Comparison of ENCODE assay signal across 9 mouse cellular contexts in genomic region chr11:102320686-102321005, GRCm38 (mm10). TPM values are rescaled to one million over a fixed set of nuclear protein-coding genes. Genes with fewer than 3 reads are reported as not detected.
DNase-seq lines count a peak whose midpoint lies in the region; ATAC-seq and TF ChIP-seq lines count a peak whose summit lies in the region.
"Had no signal": no experiment of that assay in that cellular context is flagged by ENCODE, and none has a peak within 500 bp of the region (broad histone marks: within the 10 kb centered on the region; RNA-seq: fewer than 3 reads in every experiment).

No protein-coding gene starts in this region.

- H3K4me3 ChIP-seq in cortical plate, adult 2 months (ENCODE audit: insufficient read depth, low read length) = peak overlapping the region; percentile 55
- H3K4me3 ChIP-seq in intestine, embryonic 16.5 days (ENCODE audit: low read length) = peak overlapping the region; percentile 99
- H3K4me3 ChIP-seq in limb, embryonic 14.5 days (replicated peaks; ENCODE audit: low read length) = peak overlapping the region; percentile 100
- peak overlapping the region; percentile 75 for H3K4me3 ChIP-seq in myocyte

- H3K4me1 ChIP-seq in cortical plate, adult 2 months (ENCODE audit: control insufficient read depth, insufficient read depth, low read length) = no peaks in the 10 kb centered on the region
- H3K4me1 ChIP-seq in intestine, embryonic 16.5 days (ENCODE audit: control insufficient read depth, insufficient read depth, low read length) = peaks cover 10% of the 10 kb centered on the region
- peaks cover 8% of the 10 kb centered on the region for H3K4me1 ChIP-seq in limb, embryonic 14.5 days (ENCODE audit: control insufficient read depth, insufficient read depth, low read length)

- no peaks in the 10 kb centered on the region for H3K27me3 ChIP-seq in intestine, embryonic 16.5 days (replicated peaks; ENCODE audit: control insufficient read depth, insufficient read depth, low read length)
- H3K27me3 ChIP-seq in limb, embryonic 14.5 days (ENCODE audit: control insufficient read depth, insufficient read depth, low read length) = no peaks in the 10 kb centered on the region
- H3K27me3 ChIP-seq in myocyte (ENCODE audit: control insufficient read depth, insufficient read depth, insufficient read length) = no peaks in the 10 kb centered on the region

- H3K79me2 ChIP-seq in myocyte (ENCODE audit: control insufficient read depth, insufficient read depth) = peaks cover 14% of the 10 kb centered on the region

- peak overlapping the region; percentile 95 for H3K27ac ChIP-seq in cortical plate, adult 2 months (ENCODE audit: insufficient read depth, low read length)
- peak overlapping the region; percentile 99 for H3K27ac ChIP-seq in intestine, embryonic 16.5 days (ENCODE audit: low read length)
- peak overlapping the region; percentile 98 for H3K27ac ChIP-seq in limb, embryonic 14.5 days (replicated peaks; ENCODE audit: low read depth, low read length)

- H3K9ac ChIP-seq in intestine, embryonic 16.5 days (ENCODE audit: low read depth, low read length) = peak overlapping the region; percentile 100
- H3K9ac ChIP-seq in limb, embryonic 14.5 days (ENCODE audit: low read depth, low read length, severe bottlenecking) = peak overlapping the region; percentile 99

- H3K9me3 ChIP-seq in intestine, embryonic 16.5 days (ENCODE audit: control insufficient read depth, low read length) = no peaks in the 10 kb centered on the region
- H3K9me3 ChIP-seq in limb, embryonic 14.5 days (ENCODE audit: control insufficient read depth, low read length) = no peaks in the 10 kb centered on the region

- peak overlapping the region; percentile 96 for H3K4me2 ChIP-seq in intestine, embryonic 16.5 days (ENCODE audit: low read depth, low read length)
- peak overlapping the region; percentile 94 for H3K4me2 ChIP-seq in limb, embryonic 14.5 days (replicated peaks; ENCODE audit: low read depth, low read length, severe bottlenecking)
- peak overlapping the region; percentile 89 for H3K4me2 ChIP-seq in myocyte (ENCODE audit: low read depth)

- no peak for ATAC-seq in intestine, embryonic 16.5 days
- ATAC-seq in limb, embryonic 14.5 days (ENCODE audit: low FRiP score, low read depth) = no peak

- H3K36me3 ChIP-seq in intestine, embryonic 16.5 days (ENCODE audit: control insufficient read depth, insufficient read depth, low read length) = no peaks in the 10 kb centered on the region
- H3K36me3 ChIP-seq in limb, embryonic 14.5 days (ENCODE audit: control insufficient read depth, insufficient read depth, low read length) = no peaks in the 10 kb centered on the region
- H3K36me3 ChIP-seq in myocyte (ENCODE audit: control insufficient read depth, insufficient read depth) = no peaks in the 10 kb centered on the region

- peak overlapping the region; percentile 98 for H3ac ChIP-seq in myocyte (ENCODE audit: control insufficient read depth, insufficient read length)

- TF ChIP-seq POLR2A in cortical plate, adult 2 months (IDR thresholded peaks at IDR 0.05; ENCODE audit: extremely low read depth, insufficient read depth, low read length) = peak; percentile 50; the same call in 1 of the 2 replicates
- peak; percentile 19; the same call in 1 of the 2 replicates for TF ChIP-seq POLR2A in limb, embryonic 14.5 days (IDR thresholded peaks at IDR 0.05; ENCODE audit: borderline replicate concordance, extremely low read depth, insufficient read depth, insufficient read length)
- TF ChIP-seq POLR2A in myocyte (IDR thresholded peaks at IDR 0.05; ENCODE audit: insufficient read length, low read depth) = peak; percentile 55

- peak; percentile 48 for DNase-seq in embryo, embryonic 10.5 days (ENCODE audit: low spot score)
- no peak for DNase-seq in embryo, embryonic 11 days
- peak; percentile 69 to 81 for DNase-seq in gastrocnemius, postnatal 4 days (ENCODE audit: low spot score in 2 of 2)
- peak; percentile 87 for DNase-seq in limb, embryonic 14.5 days (ENCODE audit: low spot score)
- DNase-seq in testis, postnatal 14 days (ENCODE audit: low spot score) = peak; percentile 79

- WGBS in intestine, embryonic 16.5 days = 15% methylated on average over 10 of the region's 10 CpGs
- 8% methylated on average over 10 of the region's 10 CpGs for WGBS in limb, embryonic 14.5 days

- TF ChIP-seq CTCF in cortical plate, adult 2 months (IDR thresholded peaks at IDR 0.05; ENCODE audit: extremely low read depth, insufficient read depth, low read length) = no peak

TF ChIP-seq in myocyte, 11 proteins besides CTCF, POLR2A, EP300 and RAD21:
- TF ChIP-seq POLR2AphosphoS2 (IDR thresholded peaks at IDR 0.05; ENCODE audit: insufficient read length, low read depth) = peak; percentile 81
- no peak for TF ChIP-seq TCF12 (IDR thresholded peaks at IDR 0.05; ENCODE audit: insufficient read depth, poor library complexity, severe bottlenecking)

RNA-seq across cellular contexts. Expression of gene Ubtf, which starts 1.1 kb away (rescaled TPM):
- polyA plus RNA-seq in cortical plate, adult 2 months (2012; rRNA removed) = 84.1 and 86.8 TPM in 2 replicates
- total RNA-seq in gastrocnemius, postnatal 4 days (2021) = 10 to 100 TPM; 85.8 to 98.3 TPM
- 65.5 and 66.0 TPM in 2 replicates for polyA plus RNA-seq in intestine, embryonic 16.5 days (2015; fragmentation: Nextera tagmentation; extraction: Ambion mirVana)
- 61.0 and 81.3 TPM in 2 replicates for polyA plus RNA-seq in limb, embryonic 14.5 days (2012; rRNA removed)
- polyA plus RNA-seq in limb, embryonic 14.5 days (2014; fragmentation: Nextera tagmentation; extraction: Ambion mirVana) = 79.7 and 89.4 TPM in 2 replicates
- 58.6 TPM for polyA plus RNA-seq in myocyte (2012; fragmentation: generic; extraction: Trizol)

RNA-seq across cellular contexts. Expression of gene Atxn7l3, which starts 24.2 kb away (rescaled TPM):
- 171 and 180 TPM in 2 replicates for polyA plus RNA-seq in cortical plate, adult 2 months (2012; rRNA removed)
- total RNA-seq in gastrocnemius, postnatal 4 days (2021) = 10 to 100 TPM; 40.3 to 40.9 TPM
- polyA plus RNA-seq in intestine, embryonic 16.5 days (2015; fragmentation: Nextera tagmentation; extraction: Ambion mirVana) = 8.8 and 9.0 TPM in 2 replicates
- polyA plus RNA-seq in limb, embryonic 14.5 days (2012; rRNA removed) = 72.1 and 84.0 TPM in 2 replicates
- polyA plus RNA-seq in limb, embryonic 14.5 days (2014; fragmentation: Nextera tagmentation; extraction: Ambion mirVana) = 21.0 and 23.1 TPM in 2 replicates
- polyA plus RNA-seq in myocyte (2012; fragmentation: generic; extraction: Trizol) = 39.5 TPM

RNA-seq across cellular contexts. Expression of gene Tmub2, which starts 35.9 kb away (rescaled TPM):
- 95.3 and 97.0 TPM in 2 replicates for polyA plus RNA-seq in cortical plate, adult 2 months (2012; rRNA removed)
- total RNA-seq in gastrocnemius, postnatal 4 days (2021) = 10 to 100 TPM; 25.9 to 26.3 TPM
- 52.0 and 54.3 TPM in 2 replicates for polyA plus RNA-seq in intestine, embryonic 16.5 days (2015; fragmentation: Nextera tagmentation; extraction: Ambion mirVana)
- polyA plus RNA-seq in limb, embryonic 14.5 days (2012; rRNA removed) = 59.9 and 68.6 TPM in 2 replicates
- polyA plus RNA-seq in limb, embryonic 14.5 days (2014; fragmentation: Nextera tagmentation; extraction: Ambion mirVana) = 52.6 and 53.5 TPM in 2 replicates
- 39.5 TPM for polyA plus RNA-seq in myocyte (2012; fragmentation: generic; extraction: Trizol)

RNA-seq across cellular contexts. Expression of gene Slc4a1, which starts 45.4 kb away (rescaled TPM):
- polyA plus RNA-seq in cortical plate, adult 2 months (2012; rRNA removed) = 0.02 and 0.04 TPM in 2 replicates
- 1 to 10 TPM; 2.5 to 7.2 TPM for total RNA-seq in gastrocnemius, postnatal 4 days (2021)
- 11.2 and 19.3 TPM in 2 replicates for polyA plus RNA-seq in intestine, embryonic 16.5 days (2015; fragmentation: Nextera tagmentation; extraction: Ambion mirVana)
- polyA plus RNA-seq in limb, embryonic 14.5 days (2012; rRNA removed) = 3.5 and 4.3 TPM in 2 replicates
- 2.8 and 6.6 TPM in 2 replicates for polyA plus RNA-seq in limb, embryonic 14.5 days (2014; fragmentation: Nextera tagmentation; extraction: Ambion mirVana)
- not detected for polyA plus RNA-seq in myocyte (2012; fragmentation: generic; extraction: Trizol)
- polyA plus RNA-seq: C2C12 had no signal

RNA-seq across cellular contexts. Expression of gene Asb16, which starts 52.1 kb away (rescaled TPM):
- 1.9 and 2.2 TPM in 2 replicates for polyA plus RNA-seq in cortical plate, adult 2 months (2012; rRNA removed)
- 10 to 100 TPM; 25.7 to 31.1 TPM for total RNA-seq in gastrocnemius, postnatal 4 days (2021)
- 0.05 TPM in 2 replicates for polyA plus RNA-seq in intestine, embryonic 16.5 days (2015; fragmentation: Nextera tagmentation; extraction: Ambion mirVana)
- 2.2 and 2.8 TPM in 2 replicates for polyA plus RNA-seq in limb, embryonic 14.5 days (2012; rRNA removed)
- polyA plus RNA-seq in limb, embryonic 14.5 days (2014; fragmentation: Nextera tagmentation; extraction: Ambion mirVana) = 0.25 and 0.48 TPM in 2 replicates
- polyA plus RNA-seq in myocyte (2012; fragmentation: generic; extraction: Trizol) = 5.1 TPM
- polyA plus RNA-seq: C2C12 had no signal
